Mouse (Mus musculus): ENCODE results near the gene Gm27021.

GRCm38 (mm10) chr8:120573866-120574265, 94.0 kb downstream of the Gm27021 start:
- TF ChIP-seq POLR2A (IDR thresholded peaks at IDR 0.05; ENCODE audit: control insufficient read depth, low read depth, low read length), result no peak
- no peak for TF ChIP-seq CTCF (IDR thresholded peaks at IDR 0.05; ENCODE audit: control insufficient read depth, insufficient read depth, insufficient replicate concordance, low read depth, low read length)
